Mouse (Mus musculus) heart, adult 2 months (tissue): ENCODE results near the gene Zfp13.

Experiments used
- CTCF ChIP-seq: fragments of 200-600 bp; IDR thresholded peaks from 2 replicates; pipeline ENCODE4 v1.8.1; 2022; ENCODE audit warnings: antibody characterized with exemption, mild to moderate bottlenecking, moderate library complexity
- POLR2A ChIP-seq: fragments of 200-500 bp; IDR thresholded peaks from 2 replicates; pipeline ENCODE4 v1.6.1; 2011; ENCODE audit warnings: mild to moderate bottlenecking, low read depth, low read length, control low read depth; ENCODE audit not compliant: insufficient read depth

DNA sequence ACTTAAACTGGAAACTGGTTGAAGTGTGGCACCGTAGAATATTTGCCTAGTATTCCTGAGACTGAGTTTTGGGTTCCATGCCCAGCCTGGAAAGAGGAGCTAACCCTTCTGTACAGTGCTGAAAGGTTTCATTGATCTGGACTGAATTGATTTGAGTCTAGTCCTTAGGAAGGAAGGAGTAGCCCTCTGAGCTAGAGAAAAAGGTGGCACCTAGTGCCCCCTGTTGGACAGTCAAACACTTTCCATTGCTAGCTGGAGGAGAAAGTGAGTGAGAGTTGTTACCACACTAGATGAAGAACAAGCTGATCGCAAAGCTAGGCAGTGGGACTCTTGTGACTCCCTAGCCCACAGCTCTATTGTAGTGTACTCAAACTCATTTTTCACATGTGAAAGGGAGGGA lies 4.3 kb upstream of the Zfp13 start:
- TF ChIP-seq CTCF, result peak; percentile 64
- no peak for TF ChIP-seq POLR2A
